Mouse (Mus musculus): ENCODE results near the gene Sall1.

Gene Sall1

DNA sequence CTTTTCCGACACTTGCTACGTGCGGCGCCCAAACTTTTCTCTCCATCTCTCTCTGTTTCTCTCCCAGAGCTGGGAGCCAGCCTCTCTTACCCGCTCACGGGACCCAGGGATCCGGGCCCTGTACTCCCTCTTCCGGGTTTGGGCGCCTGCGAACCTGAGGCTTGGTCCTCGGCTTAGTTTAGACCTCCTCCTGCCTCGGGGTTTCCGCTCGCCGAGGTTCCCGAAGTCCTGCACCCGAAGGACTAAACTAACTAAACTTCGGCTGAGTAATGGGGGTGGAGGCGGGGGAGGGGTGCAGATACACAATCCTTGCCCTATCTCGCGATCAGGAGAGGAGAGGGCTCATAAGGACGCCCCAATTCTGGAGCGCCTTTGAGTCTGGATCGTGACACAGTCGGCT, at the start of gene Sall1:
Gene Sall1 (minus strand): TSS at position 223 of the 400 bp plus-strand sequence.
- no peak for DNase-seq

DNA sequence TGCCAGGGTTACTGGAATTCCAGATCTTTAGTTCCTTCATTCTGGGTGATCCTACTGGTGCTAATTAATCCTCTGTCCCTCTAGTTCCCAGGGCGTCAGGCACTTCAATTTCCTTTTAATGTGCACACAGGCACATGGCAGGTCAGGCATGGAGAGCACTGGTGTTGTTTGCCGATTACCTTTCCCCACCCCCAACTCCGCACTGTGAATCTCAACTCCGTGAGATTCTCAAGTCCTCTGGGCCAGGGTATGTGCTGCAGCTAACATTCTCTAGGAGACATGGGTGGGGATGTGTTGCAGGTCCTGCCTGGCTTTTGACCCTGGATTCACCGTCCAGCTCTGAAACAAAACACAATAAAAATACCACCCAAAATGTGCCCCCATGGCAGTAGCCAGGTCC, 46.0 kb upstream of the Sall1 start:
- no peak for DNase-seq

DNA sequence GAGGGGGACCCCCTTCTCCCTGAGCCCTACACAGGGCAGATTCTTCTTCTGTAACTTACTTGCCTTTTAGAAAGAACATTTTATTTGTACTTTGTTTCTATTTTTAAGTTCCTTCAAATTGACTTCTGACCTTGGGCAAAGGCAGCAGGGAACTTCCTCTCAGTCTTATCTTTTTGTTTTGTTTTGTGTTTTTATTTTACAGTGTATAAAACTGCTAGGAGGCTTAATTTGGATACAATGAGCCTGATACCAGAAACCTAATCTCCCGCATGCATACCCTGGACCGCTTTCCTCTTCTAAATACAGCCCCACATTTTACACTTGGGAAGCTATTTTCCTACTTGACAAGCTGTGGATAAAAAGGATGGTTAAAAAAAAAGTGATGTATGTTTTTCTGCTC, 35.2 kb upstream of the Sall1 start:
- no peak for DNase-seq

DNA sequence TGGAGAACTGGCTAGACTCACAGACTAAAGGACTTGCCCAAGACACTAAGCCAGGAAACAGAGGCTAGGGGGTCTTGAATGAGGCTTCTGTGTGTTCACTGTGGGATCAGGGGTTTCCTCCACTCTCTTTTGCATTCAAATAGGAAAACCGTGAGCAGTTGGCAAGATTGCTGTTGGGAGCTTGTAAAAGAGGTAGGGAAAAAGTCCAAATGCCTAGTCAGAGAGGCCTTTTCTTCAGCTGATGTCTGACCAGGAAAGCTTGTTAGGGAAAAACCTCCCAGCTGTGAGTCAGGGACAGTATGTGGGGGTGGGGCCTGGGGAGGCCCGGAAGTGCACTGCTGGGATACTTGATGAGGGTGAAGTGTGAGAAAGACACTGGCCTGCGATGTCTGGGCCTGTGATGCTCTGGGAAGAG, 29.0 kb upstream of the Sall1 start:
- DNase-seq: no peak

DNA sequence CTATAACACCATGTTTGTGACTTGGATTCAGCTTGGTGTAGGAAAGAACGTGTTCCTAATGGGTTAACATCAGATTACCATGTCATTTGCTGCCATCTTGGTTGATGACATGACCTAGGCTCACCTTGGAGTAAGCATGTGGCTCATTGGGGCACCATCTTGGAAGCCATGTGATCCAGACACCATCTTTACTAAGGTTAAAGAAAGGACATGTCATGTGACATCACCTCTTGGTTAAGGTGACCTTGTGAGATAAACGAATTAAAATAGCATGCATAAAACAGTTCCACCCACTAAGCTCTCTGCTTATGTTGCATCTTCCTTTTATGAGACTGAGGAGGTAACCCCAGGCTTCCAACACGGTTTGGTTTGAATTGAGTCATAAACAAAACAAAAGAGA, 23.5 kb upstream of the Sall1 start:
- no peak for DNase-seq

DNA sequence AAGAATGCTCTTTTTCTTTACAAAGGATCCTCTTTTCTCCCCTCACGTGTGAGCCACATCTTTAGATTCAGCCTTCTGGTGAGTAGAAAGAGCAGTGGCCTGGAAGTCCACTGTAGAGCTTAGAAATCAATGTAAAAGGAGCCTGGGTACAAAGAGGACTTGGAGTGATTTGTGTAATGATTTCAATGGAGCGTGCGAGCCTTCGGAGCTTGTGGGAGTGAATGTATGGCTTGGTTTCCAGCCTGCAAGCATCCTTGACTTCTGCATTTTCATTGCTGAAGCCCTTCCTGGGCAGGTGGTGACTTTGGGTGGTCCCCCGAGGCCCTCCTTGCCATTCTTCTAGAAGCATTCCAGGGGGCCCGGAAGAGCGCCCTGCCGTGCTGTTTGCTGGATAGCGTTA, 20.1 kb upstream of the Sall1 start:
- DNase-seq: no peak

DNA sequence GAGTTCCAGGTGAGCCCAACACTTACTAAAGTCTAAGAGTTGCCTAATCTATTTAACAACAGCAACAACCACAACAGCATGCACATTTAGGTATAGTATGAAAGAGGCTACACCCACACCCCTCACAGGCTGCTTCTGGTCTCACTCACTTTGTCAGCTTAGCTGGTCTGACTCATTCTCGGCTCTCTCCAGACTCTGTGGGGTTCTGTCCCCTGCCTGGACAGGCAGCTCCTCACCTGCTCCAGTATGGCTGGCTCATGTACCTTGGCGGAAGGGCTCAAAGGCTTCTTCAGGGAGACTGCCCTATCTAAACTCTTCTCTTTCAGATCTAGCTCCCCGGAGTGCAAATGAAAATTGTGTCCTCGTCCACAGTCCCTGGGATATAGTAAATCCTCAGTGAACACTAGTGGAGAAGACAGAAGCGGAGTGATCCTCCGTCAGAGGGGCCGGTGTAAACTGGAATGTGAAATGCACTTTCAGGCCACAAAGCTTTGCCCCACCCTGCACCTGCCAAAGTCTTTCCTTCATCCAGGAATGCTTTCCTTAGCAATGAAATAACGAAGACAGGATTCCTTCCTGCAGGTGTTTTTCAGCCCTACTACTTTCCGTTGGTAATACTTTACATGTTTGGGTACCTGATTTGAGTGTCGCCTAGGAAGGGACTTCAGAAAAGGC, 19.5 kb upstream of the Sall1 start:
- DNase-seq: no peak

DNA sequence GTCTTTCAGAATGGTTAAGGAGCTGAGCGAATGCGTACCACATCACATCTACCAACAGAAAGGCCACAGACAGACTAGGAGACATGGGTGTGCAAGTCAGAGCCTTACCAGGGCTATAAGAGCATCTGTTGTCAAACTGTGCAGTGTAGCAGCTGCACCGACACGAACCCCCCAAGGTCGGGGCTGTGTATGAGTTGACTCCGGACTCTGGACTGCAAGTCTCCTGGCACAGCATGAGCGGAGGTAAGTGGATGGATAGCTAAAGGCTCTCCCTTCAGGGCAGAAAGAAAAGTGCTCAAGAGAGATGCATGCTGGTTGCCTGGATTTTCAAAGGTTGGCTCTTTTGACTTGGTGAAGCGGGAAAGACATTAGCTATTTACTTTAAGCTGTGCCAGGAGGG, 16.8 kb upstream of the Sall1 start:
- DNase-seq: no peak

DNA sequence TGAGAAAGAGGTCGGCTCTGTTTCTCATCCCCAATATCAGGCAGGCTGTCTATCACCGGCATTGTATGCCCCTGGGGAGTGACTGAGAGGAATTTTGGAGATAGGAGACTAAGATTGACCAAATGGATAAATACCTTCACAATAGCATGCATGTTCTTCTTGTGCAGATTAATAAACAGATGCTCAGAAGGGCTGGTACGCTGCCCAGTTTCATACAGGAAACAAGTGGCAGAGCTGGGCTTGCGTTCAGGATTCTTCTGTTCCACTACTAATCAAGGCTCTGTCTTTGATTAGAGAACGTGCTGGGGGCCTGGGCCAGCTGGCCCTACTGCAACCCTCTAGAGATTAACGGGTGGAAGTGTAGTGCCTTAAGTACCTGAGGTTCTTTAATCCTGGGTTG, 15.5 kb upstream of the Sall1 start:
- DNase-seq: no peak

DNA sequence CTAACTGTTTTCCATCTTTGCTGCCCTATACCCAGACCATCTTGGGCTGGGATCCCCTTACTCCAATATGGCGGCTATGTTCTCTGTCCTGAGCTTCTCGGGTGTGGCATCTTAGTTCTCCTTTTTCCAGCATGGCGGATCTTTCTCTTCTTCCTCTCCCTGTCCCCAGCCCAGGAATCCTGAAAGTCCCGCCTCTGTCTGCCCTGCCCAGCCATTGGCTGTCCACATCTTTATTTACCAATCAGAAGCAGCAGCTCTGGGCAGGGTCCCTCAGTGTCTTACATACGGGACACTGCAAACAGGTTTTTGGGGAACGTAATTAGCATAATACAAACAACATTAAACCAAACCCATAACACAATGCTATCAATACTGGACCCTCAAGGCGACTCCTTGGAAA, 8.9 kb upstream of the Sall1 start:
- no peak for DNase-seq

DNA sequence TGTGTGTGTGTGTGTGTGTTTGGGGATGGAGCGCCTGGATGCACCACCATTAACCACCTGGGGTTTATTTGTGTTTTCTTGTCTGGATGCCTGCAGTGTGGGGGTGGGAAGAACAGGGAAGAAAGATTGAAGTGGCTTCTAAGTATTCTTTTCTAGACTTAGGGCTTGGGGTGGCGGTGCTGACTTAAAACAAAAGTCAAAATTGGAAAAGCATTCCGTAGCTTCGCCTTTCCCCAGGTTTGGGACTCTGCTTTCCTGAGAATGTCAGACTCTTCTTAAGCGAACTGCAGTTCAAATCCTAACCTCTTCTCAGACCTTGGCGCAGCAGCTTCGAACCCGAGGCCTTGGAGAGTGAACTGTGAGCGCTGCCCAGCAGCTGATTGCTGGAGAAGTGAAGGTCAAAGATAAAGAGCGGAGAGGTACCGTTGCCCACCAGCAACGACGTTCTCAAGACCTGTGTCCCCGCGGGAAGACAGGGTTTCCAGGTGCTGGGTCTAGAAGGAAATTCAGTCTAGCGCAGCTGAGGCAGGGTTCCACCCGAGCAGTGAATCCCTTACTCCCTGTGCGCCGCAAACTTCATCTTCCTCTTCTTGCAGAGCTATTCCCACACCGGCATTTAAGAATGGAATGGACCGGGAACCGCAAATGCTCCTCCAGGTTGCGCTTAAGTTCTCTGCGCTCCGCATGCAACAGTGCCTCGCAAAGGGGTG, 2.8 kb upstream of the Sall1 start:
- DNase-seq: no peak

DNA sequence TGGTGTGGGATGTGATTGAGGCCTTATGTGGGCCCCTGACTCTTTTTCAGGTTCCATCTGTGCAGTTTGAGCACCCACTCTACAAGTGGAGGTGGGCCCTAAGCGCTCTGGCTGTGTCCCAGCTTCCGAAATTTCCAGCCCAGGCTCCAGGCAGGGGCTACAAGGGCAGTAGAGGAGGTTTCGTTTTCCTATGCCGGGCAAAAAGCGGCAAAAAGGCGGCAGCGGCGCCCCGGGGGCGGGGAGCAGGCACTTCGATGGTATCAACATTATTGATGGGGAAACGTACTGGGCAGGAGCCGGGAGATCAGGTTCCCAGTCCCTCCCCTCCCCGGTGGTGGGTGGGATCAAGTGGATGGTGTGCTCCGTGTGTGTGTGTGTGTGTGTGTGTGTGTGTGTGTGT, 2.3 kb upstream of the Sall1 start:
- no peak for DNase-seq

DNA sequence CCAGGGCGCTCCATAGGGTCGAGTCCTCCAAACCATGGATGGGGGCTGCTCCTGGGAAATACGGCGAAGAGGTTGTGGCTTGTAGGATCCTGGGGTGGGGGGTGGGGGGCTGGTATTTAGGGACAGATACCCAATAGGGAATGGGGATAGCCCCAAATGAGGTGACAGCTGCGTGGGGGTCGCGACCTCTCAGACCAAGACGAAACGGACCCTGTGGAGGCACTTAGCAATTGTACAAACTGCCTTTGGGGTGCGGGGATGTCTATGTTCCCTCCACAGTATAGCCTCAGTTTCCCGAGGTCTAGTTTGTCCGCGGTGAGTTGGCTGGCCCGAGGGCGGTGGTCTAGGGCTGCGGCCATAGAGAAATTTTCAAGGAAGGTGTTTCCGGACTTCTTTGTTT, 1.8 kb upstream of the Sall1 start:
- no peak for DNase-seq

DNA sequence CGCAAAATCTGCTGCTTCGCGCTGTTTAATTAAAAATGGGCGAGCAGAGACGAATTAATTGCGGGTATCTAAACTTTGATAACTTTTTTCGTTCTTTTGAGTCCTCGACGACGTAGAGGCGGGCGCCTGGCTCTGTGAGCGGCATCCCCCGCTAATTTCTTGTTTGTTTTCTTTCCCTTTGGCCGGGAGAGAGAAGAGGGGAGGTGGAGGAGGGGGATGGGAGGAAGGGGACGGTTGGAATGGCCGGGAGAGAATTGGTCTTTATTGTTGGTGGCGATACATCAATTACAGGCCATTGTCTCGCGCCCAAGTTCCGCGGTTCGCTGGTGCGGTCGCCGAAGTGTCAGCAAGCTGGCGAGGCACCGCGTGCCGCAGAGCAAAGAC, 1.2 kb upstream of the Sall1 start:
- DNase-seq: no peak

DNA sequence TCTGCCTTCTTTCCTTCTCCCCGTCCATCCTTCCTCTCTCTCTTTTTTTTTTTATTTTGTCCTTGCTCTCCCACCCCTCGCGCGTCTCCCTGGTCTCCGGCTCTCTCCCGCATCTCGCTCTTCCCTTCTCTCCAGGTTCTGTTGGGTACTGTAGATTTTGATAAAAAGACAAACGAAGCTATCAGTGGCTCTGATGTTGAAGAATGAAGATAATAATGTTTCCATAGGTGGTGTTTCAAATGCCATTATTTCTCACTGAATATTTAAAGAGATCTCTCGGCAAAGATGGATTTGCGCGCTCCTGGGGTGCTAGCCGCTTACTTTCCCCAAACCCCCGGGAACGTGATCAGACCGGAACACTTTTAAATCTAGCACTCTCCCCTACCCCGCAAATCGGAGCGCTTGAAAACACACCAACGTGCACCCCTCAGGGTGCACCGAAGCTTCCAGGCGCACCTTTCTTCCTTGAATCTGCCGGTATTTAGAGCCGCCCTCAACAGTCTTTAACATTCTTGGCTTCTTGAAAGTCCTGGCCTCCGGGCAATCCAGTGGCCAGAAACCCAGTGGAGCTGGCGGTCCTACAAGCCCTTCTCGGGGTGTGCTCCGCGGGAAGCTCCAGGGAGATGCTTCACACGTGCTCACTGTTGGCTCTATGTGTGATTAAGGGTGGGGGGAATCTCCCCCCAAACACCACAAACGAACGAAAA, 702 bp upstream of the Sall1 start:
- no peak for DNase-seq

DNA sequence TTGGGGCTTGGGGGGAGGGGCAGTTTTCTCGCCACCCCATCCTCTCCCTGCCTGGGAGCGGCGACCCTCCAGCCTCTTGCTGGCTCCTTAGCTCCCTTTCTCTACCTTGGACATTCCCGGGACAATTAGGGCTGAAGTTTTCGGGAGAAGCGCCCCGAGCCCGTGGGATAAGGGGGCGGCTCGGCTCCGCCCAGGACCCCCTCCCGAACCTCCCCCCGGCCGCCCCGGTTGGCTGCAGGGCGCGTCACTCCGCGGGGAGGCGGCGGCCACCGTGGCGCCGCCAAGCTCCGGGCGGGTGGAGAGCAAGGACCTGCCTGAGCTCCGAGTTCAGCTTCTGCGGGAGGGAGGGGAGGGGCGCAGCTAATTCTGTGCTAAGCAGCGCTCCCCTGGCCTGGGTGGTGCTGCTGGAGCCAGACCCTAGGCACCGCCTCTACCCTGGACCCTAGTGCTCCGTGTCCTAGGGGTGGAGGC, 556 bp downstream of the Sall1 start:
- DNase-seq: peak; percentile 13 to 29

DNA sequence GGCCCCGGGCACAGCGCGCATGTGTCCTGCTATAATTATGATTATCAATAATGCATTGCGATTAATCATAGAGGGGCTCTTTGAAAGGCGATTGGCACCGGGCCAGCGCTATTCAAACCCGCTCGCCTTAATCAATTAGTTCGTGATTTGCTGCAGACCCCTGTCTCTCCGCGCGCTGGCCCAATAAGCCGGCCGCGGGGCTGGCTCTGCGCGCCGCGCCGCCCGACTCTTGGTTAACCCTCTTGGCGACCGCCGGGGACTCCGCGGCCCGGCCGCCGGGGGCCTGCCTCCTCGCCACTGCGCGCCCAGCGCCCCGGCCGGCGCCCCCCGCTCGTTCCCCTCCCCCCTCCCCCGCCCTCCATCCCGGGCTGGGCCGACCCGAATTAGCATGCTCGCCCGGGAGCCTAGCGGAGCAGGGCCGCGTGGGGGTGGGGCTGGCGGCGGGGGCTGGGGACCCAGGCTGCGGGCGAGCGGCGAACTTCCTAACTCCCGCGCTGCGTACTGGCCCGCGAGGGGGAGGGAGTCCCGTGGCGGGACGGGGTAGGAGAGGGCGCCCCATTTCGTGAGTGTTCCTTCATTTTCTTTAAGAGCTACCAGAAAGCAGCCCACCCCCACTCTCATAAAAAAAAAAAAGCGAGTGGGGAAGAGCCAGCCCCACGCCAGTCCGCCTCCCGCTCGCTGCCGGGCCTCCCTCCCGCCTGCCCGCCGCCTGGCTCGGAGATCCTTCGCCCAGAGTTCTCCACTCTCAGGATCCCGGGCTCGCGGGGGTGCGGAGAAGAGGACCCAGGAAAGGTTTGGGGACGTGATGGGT, 1.2 kb downstream of the Sall1 start:
- DNase-seq: peak in 1 of 2 experiments; percentile 40

DNA sequence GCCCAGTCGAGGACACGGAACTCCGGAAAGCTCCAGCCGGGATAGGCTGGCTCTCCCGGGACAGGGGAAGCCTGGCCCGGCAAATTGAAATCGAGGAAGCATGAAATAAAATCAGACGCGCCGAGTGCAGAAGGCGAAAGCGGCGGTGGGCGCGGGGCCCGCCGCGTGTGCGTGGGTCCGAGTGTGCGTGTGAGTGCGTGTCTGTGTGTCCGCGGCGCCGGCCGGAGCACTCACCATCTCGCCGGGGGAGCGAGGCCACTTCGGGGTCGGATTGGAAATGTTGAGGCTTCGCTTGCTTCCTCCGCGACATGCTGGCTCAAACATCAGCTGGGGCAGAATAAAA, 1.9 kb downstream of the Sall1 start:
- peak in 1 of 2 experiments; percentile 15 for DNase-seq

DNA sequence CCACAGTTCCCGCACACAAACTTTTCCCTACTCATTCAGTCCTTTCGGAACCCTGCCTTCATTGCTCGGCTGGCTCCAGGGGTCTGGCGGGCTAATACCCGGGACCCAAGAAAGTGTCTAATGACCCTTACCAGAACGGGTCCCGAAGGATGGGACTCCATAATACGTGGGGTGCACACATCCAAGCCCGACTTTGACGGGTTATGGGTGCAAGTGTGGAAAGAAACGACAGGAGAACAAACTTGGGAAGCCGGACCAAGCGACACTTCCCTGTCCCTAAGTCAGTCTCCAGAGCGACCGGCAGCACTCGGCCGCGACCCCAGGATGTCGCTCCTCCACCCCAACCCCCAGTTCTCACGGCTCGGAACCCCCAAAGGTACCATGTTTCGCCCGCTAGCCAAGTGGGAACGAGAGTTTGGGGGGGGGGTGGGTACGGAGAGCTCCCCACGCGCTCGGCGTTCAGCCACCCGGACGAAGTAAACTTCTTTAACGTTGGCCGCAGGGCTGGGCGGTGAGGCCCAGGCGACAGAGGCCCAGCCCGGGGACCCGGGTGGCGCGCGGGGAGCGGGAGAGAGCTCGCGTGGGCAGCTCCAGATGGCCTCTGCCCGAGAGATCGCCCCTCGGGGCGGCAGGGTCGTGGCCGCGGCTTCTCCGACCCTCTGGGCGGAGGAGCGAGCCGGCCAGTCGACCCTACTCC, 2.4 kb downstream of the Sall1 start:
- no peak for DNase-seq

DNA sequence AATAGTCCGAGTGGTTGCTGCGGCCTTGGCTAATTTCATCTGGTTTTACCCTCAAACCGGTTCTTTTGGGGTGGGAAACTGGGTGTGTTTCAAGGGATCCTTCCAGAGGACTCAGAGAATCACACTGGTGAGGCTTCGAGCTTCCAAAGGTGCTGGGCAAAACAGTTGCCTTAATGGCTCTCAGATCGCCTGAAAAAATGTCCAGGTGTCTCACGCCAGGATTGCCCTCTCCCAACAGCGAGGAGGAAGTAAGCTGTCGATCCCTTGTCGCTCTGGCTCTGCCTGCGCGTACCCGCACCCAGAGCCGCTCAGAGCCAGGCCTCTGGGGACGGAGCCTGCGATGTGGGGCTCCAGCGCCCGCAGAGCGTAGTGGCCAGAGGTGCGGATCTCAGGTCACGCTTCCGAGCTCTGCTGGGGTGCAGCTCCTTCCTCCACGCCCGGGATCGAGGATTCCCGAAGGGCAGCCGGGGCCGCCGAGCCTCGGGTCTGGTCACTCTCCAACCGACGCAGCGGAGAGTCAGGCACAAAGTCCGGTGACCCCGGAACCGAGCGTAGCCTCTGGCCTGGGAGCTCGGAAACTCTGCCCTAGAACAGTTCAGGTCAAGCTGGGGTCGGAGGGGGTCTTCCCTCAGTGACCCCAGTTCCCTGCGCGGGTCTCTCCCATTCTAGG, 3.1 kb downstream of the Sall1 start:
- peak in 1 of 2 experiments; percentile 15 for DNase-seq

DNA sequence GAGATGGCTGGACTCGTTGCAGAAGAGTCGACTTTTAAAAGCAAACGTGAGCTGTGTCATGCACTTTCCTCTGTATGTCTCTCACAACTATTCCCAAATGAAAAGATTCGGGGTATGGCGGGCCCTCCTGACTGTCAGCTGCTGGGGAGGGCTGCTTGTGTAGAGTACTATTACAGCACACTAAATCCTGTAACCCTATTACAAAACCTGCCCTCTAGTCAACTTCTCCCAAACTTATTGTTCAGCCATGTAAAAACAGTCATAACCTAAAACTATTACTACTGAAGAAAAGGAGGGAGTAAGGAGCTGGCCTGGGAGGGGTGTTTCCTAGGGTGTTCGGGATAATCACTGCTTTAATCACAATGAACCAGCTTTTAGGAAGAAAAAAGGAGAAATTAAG, 4.1 kb downstream of the Sall1 start:
- no peak for DNase-seq

DNA sequence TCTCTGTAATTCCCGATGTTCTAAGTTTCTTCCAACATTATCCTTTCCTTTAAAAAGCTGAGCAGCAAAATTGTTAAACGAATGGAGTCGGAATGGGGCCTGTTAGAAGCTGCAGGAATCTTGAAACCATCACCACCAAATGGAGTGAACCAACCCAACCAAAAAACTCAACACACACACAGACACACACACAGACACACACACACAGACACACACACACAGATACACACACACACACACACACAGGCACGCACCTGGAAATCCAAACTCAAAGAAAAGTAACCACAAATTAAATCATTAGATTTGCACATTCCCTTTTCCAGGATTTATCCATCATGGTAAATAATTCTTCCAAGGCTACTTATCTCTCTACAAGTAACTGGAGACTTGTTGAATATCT, 5.0 kb downstream of the Sall1 start:
- DNase-seq: no peak

All from lung, postnatal 4 days (tissue).